Mouse (Mus musculus) stomach, embryonic 15.5 days (tissue): ENCODE data around the gene D7Ertd443e. TPM values are rescaled to one million over a fixed set of nuclear protein-coding genes. Genes with fewer than 3 reads are reported as not detected.

ENCODE experiments used
- ATAC-seq: fragments of 200-750 bp; cut with Nextera tagmentation; 2 replicates; pipeline ENCODE4 v1.8.0; 2017; ENCODE audit warnings: low read depth, moderate number of reproducible peaks, moderate TSS enrichment; ENCODE audit not compliant: insufficient read depth, low FRiP score
- H3K27ac ChIP-seq: fragments of 300-500 bp; sonication (generic); 2 replicates; pipeline ENCODE4 v1.5.1; 2015; ENCODE audit warnings: mild to moderate bottlenecking, inconsistent platforms
- H3K27me3 ChIP-seq: fragments of 300-500 bp; sonication (generic); replicated peaks from 2 replicates; pipeline ENCODE4 v1.6.1; 2015; ENCODE audit warnings: inconsistent platforms
- H3K36me3 ChIP-seq: fragments of 300-500 bp; sonication (generic); 2 replicates; pipeline ENCODE4 v1.6.1; 2015; ENCODE audit warnings: inconsistent platforms
- H3K4me1 ChIP-seq: fragments of 300-500 bp; sonication (generic); 2 replicates; pipeline ENCODE4 v1.6.1; 2015; ENCODE audit warnings: inconsistent platforms
- H3K4me2 ChIP-seq: fragments of 300-500 bp; sonication (generic); 2 replicates; pipeline ENCODE4 v1.6.1; 2015; ENCODE audit warnings: mild to moderate bottlenecking, inconsistent platforms
- H3K4me3 ChIP-seq: fragments of 300-500 bp; sonication (generic); replicated peaks from 2 replicates; pipeline ENCODE4 v1.5.1; 2015; ENCODE audit warnings: inconsistent platforms
- H3K9ac ChIP-seq: fragments of 300-500 bp; sonication (generic); 2 replicates; pipeline ENCODE4 v1.6.1; 2015; ENCODE audit warnings: inconsistent platforms
- H3K9me3 ChIP-seq: fragments of 300-500 bp; sonication (generic); 2 replicates; pipeline ENCODE4 v1.6.1; 2016; ENCODE audit warnings: inconsistent platforms
- WGBS: fragments of 180-500 bp; shearing (Covaris S2); methylation state at CpG from one replicate; pipeline ENCODE4 v1.1.7; 2015; 5-methylcytosine and 5-hydroxymethylcytosine counted together
- polyA plus RNA-seq: library from polyadenylated mRNA; unstranded; fragments of >200 nt; fragmentation: Nextera tagmentation; extraction: Ambion mirVana; gene quantifications from 2 replicates; pipeline ENCODE4 v1.2.1, GENCODE M21; 2015

Gene D7Ertd443e
- polyA plus RNA-seq, 1 experiment from 2014 or later: 0.06 TPM

DNA sequence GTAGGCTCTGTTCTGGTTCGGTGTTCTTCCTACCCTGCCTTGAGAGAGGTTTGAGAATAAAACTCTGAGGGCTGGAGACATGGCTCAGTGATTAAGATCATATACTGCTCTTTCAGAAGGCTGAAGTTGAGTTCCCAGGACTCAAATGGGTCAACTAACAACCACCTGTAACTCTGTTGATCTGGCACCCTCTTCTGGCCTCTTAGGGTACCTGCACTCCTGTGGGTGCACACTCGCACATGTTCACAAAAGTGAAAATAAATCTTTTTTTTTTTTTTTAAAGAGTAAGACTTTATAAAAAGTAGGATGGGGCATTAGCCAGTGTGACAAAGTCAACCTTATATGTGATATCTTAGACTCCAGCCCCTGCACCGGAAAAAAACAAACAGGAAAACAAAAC, 146.6 kb downstream of the D7Ertd443e start:
- H3K27me3 ChIP-seq: no peaks in the 10 kb centered on the region
- H3K9me3 ChIP-seq: no peaks in the 10 kb centered on the region
- no peak overlapping the region for H3K4me2 ChIP-seq
- no peaks in the 10 kb centered on the region for H3K4me1 ChIP-seq
- H3K4me3 ChIP-seq: no peak overlapping the region
- no peaks in the 10 kb centered on the region for H3K36me3 ChIP-seq
- no peak overlapping the region for H3K27ac ChIP-seq
- no peak overlapping the region for H3K9ac ChIP-seq
- no peak for ATAC-seq
- 95% methylated on average over 3 of the region's 3 CpGs for WGBS

GRCm38 (mm10) chr7:134237356-134237755, 148.1 kb downstream of the D7Ertd443e start:
- 66% methylated on average over 2 of the region's 2 CpGs for WGBS
- Histone ChIP-seq H3K9me3 (no peaks in the 10 kb centered on the region), H3K9ac (no peak overlapping the region), H3K36me3 (no peaks in the 10 kb centered on the region), H3K4me2 (no peak overlapping the region), H3K27ac (no peak overlapping the region), H3K27me3 (no peaks in the 10 kb centered on the region), H3K4me1 (no peaks in the 10 kb centered on the region), H3K4me3 (no peak overlapping the region)
- no peak for ATAC-seq

- H3K4me3 ChIP-seq: no peak overlapping the region
- no peaks in the 10 kb centered on the region for H3K4me1 ChIP-seq
- ATAC-seq: no peak
- no peak overlapping the region for H3K27ac ChIP-seq
- no peaks in the 10 kb centered on the region for H3K36me3 ChIP-seq
- H3K9me3 ChIP-seq: no peaks in the 10 kb centered on the region
- no peaks in the 10 kb centered on the region for H3K27me3 ChIP-seq
- H3K4me2 ChIP-seq: no peak overlapping the region
- no peak overlapping the region for H3K9ac ChIP-seq
Observed at GRCm38 (mm10) chr7:134236727-134237126, 148.7 kb downstream of the D7Ertd443e start.

- Histone ChIP-seq H3K27me3 (no peaks in the 10 kb centered on the region), H3K9me3 (no peaks in the 10 kb centered on the region), H3K4me1 (no peaks in the 10 kb centered on the region), H3K9ac (no peak overlapping the region), H3K36me3 (no peaks in the 10 kb centered on the region), H3K4me3 (no peak overlapping the region), H3K4me2 (no peak overlapping the region), H3K27ac (no peak overlapping the region)
- 56% methylated on average over 2 of the region's 2 CpGs for WGBS
- no peak for ATAC-seq
Observed at GRCm38 (mm10) chr7:134235552-134235951, 149.9 kb downstream of the D7Ertd443e start.

- ATAC-seq: no peak
- no peaks in the 10 kb centered on the region for H3K9me3 ChIP-seq
- H3K4me2 ChIP-seq: no peak within 1 kb of the TSS
- H3K27ac ChIP-seq: no peak within 1 kb of the TSS
- H3K4me1 ChIP-seq: no peaks in the 10 kb centered on the region
- no peak within 1 kb of the TSS for H3K4me3 ChIP-seq
- no peak within 1 kb of the TSS for H3K9ac ChIP-seq
- no peaks in the 10 kb centered on the region for H3K27me3 ChIP-seq
- no peaks in the 10 kb centered on the region for H3K36me3 ChIP-seq
- 64% methylated on average over 14 of the region's 14 CpGs for WGBS
Observed at GRCm38 (mm10) chr7:134231378-134232346, 153.8 kb downstream of the D7Ertd443e start, which contains the start of gene Adam12. Adam12 (minus strand) TSS chr7:134232146.

DNA sequence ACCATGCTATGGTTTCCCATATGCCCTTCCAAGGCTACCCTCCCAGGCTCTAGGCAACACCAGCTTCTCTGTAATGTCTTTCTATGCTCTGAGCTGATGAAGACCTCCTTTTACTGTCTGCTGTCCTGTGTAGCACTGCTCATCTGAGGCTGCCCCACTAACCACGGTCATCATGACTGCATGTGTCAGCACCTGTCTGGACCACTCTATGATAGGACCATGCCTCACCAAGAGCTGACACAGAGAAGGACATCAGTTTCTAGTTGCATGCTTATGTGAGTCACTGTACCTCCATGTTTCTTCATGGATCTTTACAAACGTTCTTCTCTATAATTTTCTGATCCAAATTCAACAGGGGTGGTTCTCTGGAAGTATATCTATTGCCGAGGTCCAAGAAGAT, 154.8 kb downstream of the D7Ertd443e start:
- WGBS: 71% methylated on average over 3 of the region's 3 CpGs
- ATAC-seq: no peak
- peaks cover 5% of the 10 kb centered on the region for H3K27me3 ChIP-seq
- no peak overlapping the region for H3K27ac ChIP-seq
- no peak overlapping the region for H3K4me2 ChIP-seq
- H3K9ac ChIP-seq: no peak overlapping the region
- H3K9me3 ChIP-seq: no peaks in the 10 kb centered on the region
- no peaks in the 10 kb centered on the region for H3K36me3 ChIP-seq
- no peak overlapping the region for H3K4me3 ChIP-seq
- H3K4me1 ChIP-seq: 0 out of 2 replicates have a peak, but pooled peaks cover 2% of the 10 kb centered on the region

GRCm38 (mm10) chr7:134229899-134230298, 155.6 kb downstream of the D7Ertd443e start:
- H3K9ac ChIP-seq: no peak overlapping the region
- H3K9me3 ChIP-seq: no peaks in the 10 kb centered on the region
- 43% methylated on average over 2 of the region's 2 CpGs for WGBS
- H3K27ac ChIP-seq: no peak overlapping the region
- no peak for ATAC-seq
- peaks cover 12% of the 10 kb centered on the region for H3K27me3 ChIP-seq
- H3K4me2 ChIP-seq: no peak overlapping the region
- peaks cover 9% of the 10 kb centered on the region for H3K4me1 ChIP-seq
- no peaks in the 10 kb centered on the region for H3K36me3 ChIP-seq
- no peak overlapping the region for H3K4me3 ChIP-seq

DNA sequence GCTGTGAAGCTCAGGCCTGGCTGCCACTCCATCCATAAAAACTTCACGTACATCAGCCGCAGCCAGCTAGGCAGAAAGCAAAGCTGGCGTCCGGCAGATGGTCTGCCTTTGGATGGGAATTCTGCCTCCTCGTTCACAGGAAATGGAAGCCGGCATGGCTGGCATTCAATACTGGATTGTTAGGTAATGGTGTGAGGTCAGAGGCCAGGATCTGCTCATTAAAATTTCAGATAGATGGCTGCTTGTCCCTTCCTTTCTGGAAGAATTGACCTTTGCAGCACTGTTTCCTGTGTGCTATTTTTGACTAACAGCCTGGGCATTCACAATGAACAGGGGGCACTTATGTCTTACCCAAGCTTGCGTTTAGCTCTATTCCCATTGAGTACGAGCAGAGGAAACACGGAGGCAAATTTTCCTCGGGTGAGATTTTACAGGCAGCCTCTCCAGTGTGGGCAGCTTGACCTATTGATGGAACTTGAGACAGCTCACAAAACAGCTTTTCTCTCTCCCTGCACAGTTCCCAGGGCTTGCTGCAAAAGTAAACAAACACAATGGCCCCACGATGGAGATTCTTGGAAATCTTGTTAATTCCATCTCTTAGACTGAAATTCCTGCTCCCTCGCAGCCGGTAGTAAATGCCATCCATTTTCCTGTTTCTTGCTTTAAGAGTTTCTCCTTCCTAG, 157.5 kb downstream of the D7Ertd443e start:
- no peak overlapping the region for H3K4me2 ChIP-seq
- no peak overlapping the region for H3K4me3 ChIP-seq
- no peak overlapping the region for H3K9ac ChIP-seq
- H3K27ac ChIP-seq: 0 out of 2 replicates have a peak overlapping the region, but pooled peaks have one; percentile 4
- H3K4me1 ChIP-seq: peaks cover 9% of the 10 kb centered on the region
- ATAC-seq: no peak
- no peaks in the 10 kb centered on the region for H3K9me3 ChIP-seq
- peaks cover 17% of the 10 kb centered on the region for H3K27me3 ChIP-seq
- H3K36me3 ChIP-seq: no peaks in the 10 kb centered on the region
- 34% methylated on average over 13 of the region's 13 CpGs for WGBS

- Histone ChIP-seq H3K27me3 (peaks cover 17% of the 10 kb centered on the region), H3K4me1 (peaks cover 9% of the 10 kb centered on the region), H3K9ac (no peak overlapping the region), H3K27ac (no peak overlapping the region), H3K4me2 (no peak overlapping the region), H3K36me3 (no peaks in the 10 kb centered on the region), H3K4me3 (no peak overlapping the region), H3K9me3 (no peaks in the 10 kb centered on the region)
- 65% methylated on average over 4 of the region's 4 CpGs for WGBS
- no peak for ATAC-seq
Observed at GRCm38 (mm10) chr7:134227101-134227500, 158.4 kb downstream of the D7Ertd443e start.

DNA sequence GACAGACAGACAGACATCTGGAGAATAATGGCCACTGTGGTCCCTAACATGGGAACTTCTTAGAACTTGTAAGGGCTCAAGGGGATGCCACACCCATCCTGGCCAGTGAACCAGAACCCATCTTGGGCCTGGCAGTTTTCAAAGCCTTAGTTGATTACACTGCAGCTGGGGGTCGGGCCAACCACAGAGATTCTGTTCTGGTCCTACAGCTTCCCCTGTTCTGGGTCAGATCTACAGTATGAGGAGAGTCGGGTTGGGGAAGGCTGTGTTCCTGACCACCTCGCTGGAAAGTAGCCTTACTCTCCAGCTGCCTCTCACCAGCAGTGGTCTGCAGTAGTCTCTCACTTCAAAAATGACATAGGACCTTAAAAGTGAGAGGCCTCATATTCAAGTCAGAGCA, 159.2 kb downstream of the D7Ertd443e start:
- no peak overlapping the region for H3K9ac ChIP-seq
- peaks cover 17% of the 10 kb centered on the region for H3K27me3 ChIP-seq
- no peaks in the 10 kb centered on the region for H3K9me3 ChIP-seq
- H3K27ac ChIP-seq: no peak overlapping the region
- 68% methylated on average over 3 of the region's 3 CpGs for WGBS
- H3K4me1 ChIP-seq: peaks cover 9% of the 10 kb centered on the region
- no peak overlapping the region for H3K4me2 ChIP-seq
- H3K4me3 ChIP-seq: no peak overlapping the region
- no peak for ATAC-seq
- H3K36me3 ChIP-seq: no peaks in the 10 kb centered on the region

DNA sequence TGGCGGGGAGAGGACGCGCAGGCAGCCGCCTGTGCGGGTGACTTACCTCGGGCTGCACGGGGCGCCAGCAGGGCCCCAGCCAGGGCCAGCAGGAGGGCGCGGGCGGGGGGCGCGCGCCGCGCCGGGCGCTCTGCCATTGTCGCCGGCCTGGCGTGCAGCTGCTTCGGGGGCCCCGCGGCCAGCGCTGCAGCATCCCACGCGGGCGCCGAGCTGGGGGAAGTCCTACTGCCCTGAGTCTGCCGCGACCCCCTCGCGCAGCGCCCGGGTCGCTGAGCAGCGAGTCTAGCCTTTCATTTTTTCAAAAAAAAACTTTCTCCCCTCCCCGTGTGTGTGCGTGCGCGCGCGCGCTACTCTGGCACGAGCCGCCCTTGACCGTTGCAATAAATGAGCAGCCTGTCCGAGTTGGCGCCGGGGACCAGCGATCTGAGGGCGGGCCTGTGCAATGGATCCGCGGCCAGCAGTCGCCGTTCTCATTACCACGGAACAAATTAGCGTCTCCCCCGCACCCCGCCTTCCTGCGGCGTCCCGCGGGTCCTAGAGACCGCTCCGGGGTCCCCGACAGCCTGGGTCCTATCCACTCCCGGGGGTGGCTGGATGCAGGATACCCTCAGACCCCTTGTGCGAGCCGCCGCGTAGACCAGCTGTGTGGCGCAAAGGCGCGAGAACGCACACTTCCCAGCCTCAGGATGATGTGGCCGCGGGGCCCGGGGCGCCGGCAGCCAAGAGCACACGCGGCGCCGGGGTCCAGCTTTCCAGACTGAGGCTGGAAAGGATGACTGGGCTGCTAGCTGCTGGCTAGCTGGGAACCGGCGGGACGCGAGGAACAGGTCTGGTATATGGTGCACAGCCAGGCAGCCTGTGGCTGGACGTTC, 160.5 kb downstream of the D7Ertd443e start:
- H3K36me3 ChIP-seq: no peaks in the 10 kb centered on the region
- peak overlapping the region; percentile 67 for H3K27ac ChIP-seq
- no peaks in the 10 kb centered on the region for H3K9me3 ChIP-seq
- peak overlapping the region; percentile 42 for H3K9ac ChIP-seq
- ATAC-seq: peak; percentile 24; the same call in 1 of the 2 replicates
- peak overlapping the region; percentile 53 for H3K4me3 ChIP-seq
- H3K4me1 ChIP-seq: peaks cover 9% of the 10 kb centered on the region
- H3K4me2 ChIP-seq: peak overlapping the region; percentile 92
- peaks cover 17% of the 10 kb centered on the region for H3K27me3 ChIP-seq
- under 1% methylated on average over 86 of the region's 90 CpGs for WGBS
